9 mouse cellular contexts compared by ENCODE assay signal in the genomic region with DNA sequence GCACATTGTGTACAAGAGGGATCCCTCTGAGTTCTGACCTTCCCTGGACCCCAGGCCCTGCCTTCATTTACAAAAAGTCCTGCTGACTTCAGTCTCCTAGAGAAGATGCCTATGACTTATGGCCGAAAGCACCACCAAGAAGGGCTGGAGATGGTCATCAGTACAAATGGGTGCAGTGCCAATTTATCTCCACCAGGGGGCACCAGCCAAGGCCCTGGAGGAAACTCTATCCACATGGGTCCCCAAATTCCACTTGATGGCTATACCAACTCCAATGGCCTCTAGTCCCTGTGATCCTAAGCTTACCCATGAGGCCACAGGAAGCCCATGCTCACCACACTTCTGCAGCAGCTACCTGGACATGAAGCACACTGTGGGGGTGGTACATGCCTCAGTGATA.
A peak's percentile ranks its signal among the peaks of the same experiment; 100 is the strongest.
DNase-seq lines count a peak whose midpoint lies in the region; ATAC-seq and TF ChIP-seq lines count a peak whose summit lies in the region.
"Had no signal": no experiment of that assay in that cellular context is flagged by ENCODE, and none has a peak within 500 bp of the region (broad histone marks: within the 10 kb centered on the region; RNA-seq: fewer than 3 reads in every experiment).

No protein-coding gene starts in this region.

- H3K9me3 ChIP-seq in ES-E14 (ENCODE audit: control insufficient read depth, insufficient read depth, low read depth, low read length), result no peaks in the 10 kb centered on the region
- no peaks in the 10 kb centered on the region for H3K9me3 ChIP-seq in kidney, postnatal 0 days (replicated peaks; ENCODE audit: low read length)
- H3K9me3 ChIP-seq in midbrain, embryonic 13.5 days, result no peaks in the 10 kb centered on the region

- TF ChIP-seq CTCF in layer of hippocampus, adult 2 months (conservative IDR thresholded peaks at IDR 0.05), result peak; percentile 85
- TF ChIP-seq CTCF in bone marrow macrophage, adult 2 months (IDR thresholded peaks at IDR 0.05; ENCODE audit: low read depth, low read length), result peak; percentile 40
- TF ChIP-seq CTCF in kidney, postnatal 0 days (IDR thresholded peaks at IDR 0.05; ENCODE audit: low read depth), result peak; percentile 82

- 86% methylated on average over 1 of the region's 1 CpGs for WGBS in kidney, postnatal 0 days
- WGBS in midbrain, embryonic 13.5 days, result 88% methylated on average over 1 of the region's 1 CpGs

- H3K36me3 ChIP-seq in ES-E14 (ENCODE audit: control insufficient read depth, insufficient read depth, low read length, poor library complexity, severe bottlenecking), result no peaks in the 10 kb centered on the region; the same call in 1 of the 2 replicates
- no peaks in the 10 kb centered on the region for H3K36me3 ChIP-seq in kidney, postnatal 0 days (ENCODE audit: insufficient read depth, low read length)
- no peaks in the 10 kb centered on the region for H3K36me3 ChIP-seq in midbrain, embryonic 13.5 days

- no peak overlapping the region for H3K4me2 ChIP-seq in kidney, postnatal 0 days (ENCODE audit: low read length)
- no peak overlapping the region for H3K4me2 ChIP-seq in midbrain, embryonic 13.5 days (replicated peaks)

- in situ Hi-C loops in ES-E14 (cut with MboI; ENCODE audit: low sequenced_read_pairs in 2 of 2, unreplicated experiment in 2 of 2), result no loop called here

- H3K9ac ChIP-seq in ES-E14 (ENCODE audit: insufficient read depth, low read depth, low read length, poor library complexity, severe bottlenecking), result no peak overlapping the region
- H3K9ac ChIP-seq in kidney, postnatal 0 days (ENCODE audit: low read depth, low read length), result no peak overlapping the region
- H3K9ac ChIP-seq in midbrain, embryonic 13.5 days (replicated peaks), result no peak overlapping the region

- H3K4me1 ChIP-seq in ES-E14 (ENCODE audit: control insufficient read depth in 2 of 2, insufficient read depth in 2 of 2, low read length in 2 of 2, poor library complexity in 1 of 2), result peaks cover 0 to 8% of the 10 kb centered on the region in 2 experiments; a peak in 3 of 4 replicates
- H3K4me1 ChIP-seq in bone marrow macrophage, adult 2 months (ENCODE audit: control insufficient read depth, insufficient read depth, low read length), result no peaks in the 10 kb centered on the region
- H3K4me1 ChIP-seq in kidney, postnatal 0 days (replicated peaks; ENCODE audit: insufficient read depth, low read length), result peaks cover 25% of the 10 kb centered on the region
- peaks cover 29% of the 10 kb centered on the region for H3K4me1 ChIP-seq in midbrain, embryonic 13.5 days (replicated peaks)

- no peaks in the 10 kb centered on the region for H3K27me3 ChIP-seq in kidney, postnatal 0 days (ENCODE audit: insufficient read depth, low read length)
- H3K27me3 ChIP-seq in midbrain, embryonic 13.5 days, result no peaks in the 10 kb centered on the region

- DNase-seq in layer of hippocampus, adult 2 months (ENCODE audit: low spot score in 2 of 2), result no peak
- DNase-seq in layer of hippocampus, postnatal 14 days (ENCODE audit: low spot score in 2 of 2), result no peak
- DNase-seq in ES-E14 (ENCODE audit: low read depth, low spot score), result peak; percentile 30
- peak; percentile 53 for DNase-seq in kidney, postnatal 0 days (ENCODE audit: low spot score)
- DNase-seq in naive thymus-derived CD4-positive, alpha-beta T cell, adult 2 months (ENCODE audit: low read depth), result peak; percentile 49
- DNase-seq in layer of hippocampus, postnatal 36 days, result no peak

- H3K4me3 ChIP-seq in layer of hippocampus, adult 2 months, result no peak overlapping the region
- no peak overlapping the region for H3K4me3 ChIP-seq in ES-E14 (ENCODE audit: insufficient read depth in 1 of 2, low read depth in 1 of 2, low read length in 2 of 2, poor library complexity in 1 of 2, severe bottlenecking in 1 of 2)
- H3K4me3 ChIP-seq in bone marrow macrophage, adult 2 months (ENCODE audit: insufficient read depth, low read length), result no peak overlapping the region
- H3K4me3 ChIP-seq in kidney, postnatal 0 days (replicated peaks; ENCODE audit: low read depth, low read length), result no peak overlapping the region
- no peak overlapping the region for H3K4me3 ChIP-seq in midbrain, embryonic 13.5 days (replicated peaks)
- H3K4me3 ChIP-seq: erythroblast, embryonic 14.5 days had no signal

- ATAC-seq in kidney, postnatal 0 days (replicated peaks; ENCODE audit: low FRiP score, low read depth), result no peak
- ATAC-seq in midbrain, embryonic 13.5 days, result no peak

- no peak overlapping the region for H3K27ac ChIP-seq in layer of hippocampus, adult 2 months
- H3K27ac ChIP-seq in ES-E14 (ENCODE audit: insufficient read depth, low read depth, low read length, poor library complexity, severe bottlenecking), result no peak overlapping the region
- H3K27ac ChIP-seq in bone marrow macrophage, adult 2 months (ENCODE audit: insufficient read depth, low read depth, low read length), result no peak overlapping the region
- H3K27ac ChIP-seq in kidney, postnatal 0 days, result no peak overlapping the region
- H3K27ac ChIP-seq in midbrain, embryonic 13.5 days, result no peak overlapping the region

- no peak for TF ChIP-seq POLR2A in bone marrow macrophage, adult 2 months (IDR thresholded peaks at IDR 0.05; ENCODE audit: borderline replicate concordance, low read depth, low read length)

TF ChIP-seq in ES-E14, 5 proteins besides CTCF, POLR2A, EP300 and RAD21:
- TF ChIP-seq ZC3H11A (IDR thresholded peaks at IDR 0.05; ENCODE audit: borderline replicate concordance, low read depth, low read length) (no peak), ZNF384 (IDR thresholded peaks at IDR 0.05; ENCODE audit: low read depth, low read length) (no peak), CHD2 (IDR thresholded peaks at IDR 0.05; ENCODE audit: low read depth, low read length) (no peak), MAFK (IDR thresholded peaks at IDR 0.05; ENCODE audit: insufficient read depth, low read depth, low read length) (no peak), HCFC1 (IDR thresholded peaks at IDR 0.05; ENCODE audit: borderline replicate concordance, insufficient read depth, low read length) (no peak)

Comparison
In these comparisons a context has a peak if more than half of its experiments do, and no peak if none do; other contexts are left out.
1. DNase-seq: peak in ES-E14 (single experiment), kidney, postnatal 0 days (single experiment) and naive thymus-derived CD4-positive, alpha-beta T cell, adult 2 months (single experiment); none in layer of hippocampus, adult 2 months (0 of 2), layer of hippocampus, postnatal 14 days (0 of 2) and layer of hippocampus, postnatal 36 days (0 of 2).
2. Peak in every context shown above with its lines, with median percentiles within 50 percentile points of each other: CTCF ChIP-seq.